Mouse (Mus musculus): Measurements from ENCODE around the gene Olfr194. TPM values are rescaled to one million over a fixed set of nuclear protein-coding genes. Genes with fewer than 3 reads are reported as not detected.
"Not testable (repeated sequence)": the region's sequence is repeated elsewhere in the genome, so short reads cannot be mapped to it uniquely, and the experiment has no call there.

The Olfr194 gene
- polyA plus RNA-seq, 1 experiment from 2014 or later: not detected

DNA sequence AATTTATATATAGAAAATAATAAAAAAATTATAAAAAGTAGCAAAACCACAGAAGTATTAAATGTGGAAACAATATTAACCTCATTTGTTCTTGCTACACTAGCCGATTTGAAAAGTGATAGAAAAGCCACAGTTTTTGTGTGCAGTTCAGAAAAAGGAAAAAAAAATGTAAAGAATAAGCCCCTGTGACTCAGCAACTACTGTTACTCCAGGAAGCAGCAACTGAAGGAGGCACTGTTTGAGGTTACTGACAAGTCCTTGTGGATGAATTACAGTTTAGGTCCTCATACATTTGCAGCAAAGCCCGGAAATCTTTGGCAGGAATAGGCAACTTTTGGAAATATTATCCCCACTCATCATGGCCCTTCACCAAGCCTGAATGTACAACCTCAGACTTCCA lies 15.6 kb downstream of the Olfr194 start:
- no peak overlapping the region for H3K4me3 ChIP-seq (ENCODE audit: low read depth, low read length)
- no peak overlapping the region for H3K9ac ChIP-seq (replicated peaks; ENCODE audit: low read depth)
- 77% methylated on average over 2 of the region's 2 CpGs for WGBS
- H3K36me3 ChIP-seq (ENCODE audit: insufficient read depth, low read length): no peaks in the 10 kb centered on the region
- H3K4me1 ChIP-seq (ENCODE audit: insufficient read depth, low read depth, low read length): no peaks in the 10 kb centered on the region
- H3K9me3 ChIP-seq (ENCODE audit: low read length): no peaks in the 10 kb centered on the region
- H3K27me3 ChIP-seq (replicated peaks; ENCODE audit: insufficient read depth, low read length): no peaks in the 10 kb centered on the region
- H3K4me2 ChIP-seq (replicated peaks; ENCODE audit: low read depth, low read length): no peak overlapping the region
- ATAC-seq: no peak
- H3K27ac ChIP-seq (ENCODE audit: low read length): no peak overlapping the region
- TF ChIP-seq EP300 (IDR thresholded peaks at IDR 0.05): no peak
- no peak for TF ChIP-seq CTCF (IDR thresholded peaks at IDR 0.05)
- DNase-seq (ENCODE audit: low spot score): no peak

DNA sequence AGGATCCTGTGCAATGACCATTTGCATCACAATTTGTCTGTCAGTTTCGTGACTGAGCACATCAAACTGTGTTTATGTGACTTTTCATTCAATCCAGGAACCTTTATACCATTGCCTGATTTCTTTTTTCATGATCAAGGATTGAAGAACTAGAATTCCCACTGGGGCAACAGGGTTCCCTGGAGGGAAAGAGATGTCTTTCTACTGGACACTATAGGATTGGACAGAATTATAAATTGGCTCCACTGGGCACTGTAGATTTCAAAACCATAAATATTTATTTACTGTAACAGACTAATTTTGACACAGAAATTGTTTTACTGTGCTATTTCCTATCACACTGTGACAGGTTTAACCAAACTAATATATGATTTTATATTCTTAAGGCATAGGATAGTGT lies 31.1 kb downstream of the Olfr194 start, which contains the start of gene Olfr191:
Gene Olfr191 (minus strand): TSS at position 101 of the 400 bp plus-strand sequence.
- not testable (repeated sequence) for H3K9me3 ChIP-seq (ENCODE audit: low read length); ATAC-seq; H3K27me3 ChIP-seq (replicated peaks; ENCODE audit: insufficient read depth, low read length); H3K4me3 ChIP-seq (ENCODE audit: low read depth, low read length); H3K9ac ChIP-seq (replicated peaks; ENCODE audit: low read depth); DNase-seq (ENCODE audit: low spot score); H3K4me2 ChIP-seq (replicated peaks; ENCODE audit: low read depth, low read length); H3K27ac ChIP-seq (ENCODE audit: low read length); H3K4me1 ChIP-seq (ENCODE audit: insufficient read depth, low read depth, low read length); H3K36me3 ChIP-seq (ENCODE audit: insufficient read depth, low read length)
- WGBS: 36% methylated on average over 1 of the region's 1 CpGs

DNA sequence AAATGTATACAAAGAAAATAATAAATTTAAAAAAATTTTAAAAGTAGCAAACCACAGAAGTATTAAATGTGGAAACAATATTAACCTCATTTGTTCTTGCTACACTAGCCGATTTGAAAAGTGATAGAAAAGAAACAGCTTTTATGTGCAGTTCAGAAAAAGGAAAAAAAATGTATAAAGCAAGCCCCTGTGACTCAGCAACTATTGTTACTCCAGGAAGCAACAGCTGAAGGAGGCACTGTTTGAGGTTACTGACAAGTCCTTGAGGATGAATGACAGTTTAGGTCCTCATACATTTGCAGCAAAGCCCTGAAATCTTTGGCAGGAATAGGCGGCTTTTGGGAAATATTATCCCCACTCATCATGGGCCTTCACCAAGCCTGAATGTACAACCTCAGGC lies 39.8 kb downstream of the Olfr194 start:
- H3K4me1 ChIP-seq (ENCODE audit: insufficient read depth, low read depth, low read length); H3K36me3 ChIP-seq (ENCODE audit: insufficient read depth, low read length); H3K4me2 ChIP-seq (replicated peaks; ENCODE audit: low read depth, low read length); H3K9ac ChIP-seq (replicated peaks; ENCODE audit: low read depth); H3K9me3 ChIP-seq (ENCODE audit: low read length); ATAC-seq; H3K27me3 ChIP-seq (replicated peaks; ENCODE audit: insufficient read depth, low read length); DNase-seq (ENCODE audit: low spot score); H3K4me3 ChIP-seq (ENCODE audit: low read depth, low read length); H3K27ac ChIP-seq (ENCODE audit: low read length): not testable (repeated sequence)
- 75% methylated on average over 2 of the region's 2 CpGs for WGBS

DNA sequence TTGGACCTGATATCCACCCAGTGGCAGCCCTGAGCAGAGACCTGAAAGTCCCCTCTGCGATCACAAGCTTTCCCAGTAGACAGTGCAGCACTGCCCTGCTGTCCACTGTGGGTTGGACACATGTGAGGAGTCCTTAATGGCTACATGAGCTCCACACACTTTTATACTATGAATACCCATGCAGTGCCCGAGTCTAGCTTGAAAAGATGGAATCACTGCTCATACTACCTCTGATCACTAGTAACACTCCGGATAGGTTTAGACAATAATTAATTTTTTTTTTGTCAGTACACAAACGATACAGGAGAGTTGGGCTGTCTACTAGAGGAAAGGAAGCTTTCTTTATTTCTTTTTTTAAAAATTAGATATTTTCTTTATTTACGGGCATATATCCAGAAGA lies 43.0 kb downstream of the Olfr194 start, which contains the start of gene Olfr190:
Gene Olfr190 (minus strand): TSS at position 101 of the 400 bp plus-strand sequence.
- Histone ChIP-seq H3K9ac (replicated peaks; ENCODE audit: low read depth) (no peak within 1 kb of the TSS), H3K27ac (ENCODE audit: low read length) (no peak within 1 kb of the TSS), H3K9me3 (ENCODE audit: low read length) (no peaks in the 10 kb centered on the region), H3K36me3 (ENCODE audit: insufficient read depth, low read length) (no peaks in the 10 kb centered on the region), H3K27me3 (replicated peaks; ENCODE audit: insufficient read depth, low read length) (no peaks in the 10 kb centered on the region), H3K4me1 (ENCODE audit: insufficient read depth, low read depth, low read length) (no peaks in the 10 kb centered on the region), H3K4me2 (replicated peaks; ENCODE audit: low read depth, low read length) (no peak within 1 kb of the TSS), H3K4me3 (ENCODE audit: low read depth, low read length) (no peak within 1 kb of the TSS)
- DNase-seq (ENCODE audit: low spot score): no peak
- WGBS: 86% methylated on average over 5 of the region's 5 CpGs
- ATAC-seq: no peak
- no peak for TF ChIP-seq EP300 (IDR thresholded peaks at IDR 0.05)
- no peak for TF ChIP-seq CTCF (IDR thresholded peaks at IDR 0.05)

DNA sequence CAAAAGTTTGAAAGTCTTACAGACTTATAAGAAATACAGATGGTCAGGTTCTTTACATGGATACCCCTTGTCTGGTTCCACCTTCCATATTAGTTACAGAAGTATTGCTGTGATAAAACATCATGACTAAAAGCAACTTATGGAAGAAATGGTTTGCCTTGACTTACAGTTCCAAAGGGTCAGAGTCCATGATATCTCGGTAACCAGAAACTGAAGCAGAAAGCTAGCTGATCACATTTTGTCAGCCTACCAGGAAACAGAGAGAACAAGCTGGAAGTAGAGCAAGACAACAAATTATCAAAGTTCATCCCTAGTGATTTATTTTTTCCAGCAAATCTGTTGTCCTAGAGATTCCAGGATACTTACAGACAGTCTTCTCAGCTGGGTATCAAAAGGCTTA lies 47.3 kb downstream of the Olfr194 start:
- ATAC-seq: no peak
- no peak for DNase-seq (ENCODE audit: low spot score)
- Histone ChIP-seq H3K27ac (ENCODE audit: low read length) (no peak overlapping the region), H3K4me2 (replicated peaks; ENCODE audit: low read depth, low read length) (no peak overlapping the region), H3K4me3 (ENCODE audit: low read depth, low read length) (no peak overlapping the region), H3K9me3 (ENCODE audit: low read length) (no peaks in the 10 kb centered on the region), H3K36me3 (ENCODE audit: insufficient read depth, low read length) (no peaks in the 10 kb centered on the region), H3K27me3 (replicated peaks; ENCODE audit: insufficient read depth, low read length) (no peaks in the 10 kb centered on the region), H3K4me1 (ENCODE audit: insufficient read depth, low read depth, low read length) (no peaks in the 10 kb centered on the region), H3K9ac (replicated peaks; ENCODE audit: low read depth) (no peak overlapping the region)
- WGBS: 76% methylated on average over 1 of the region's 1 CpGs
- no peak for TF ChIP-seq CTCF (IDR thresholded peaks at IDR 0.05)
- TF ChIP-seq EP300 (IDR thresholded peaks at IDR 0.05): no peak

DNA sequence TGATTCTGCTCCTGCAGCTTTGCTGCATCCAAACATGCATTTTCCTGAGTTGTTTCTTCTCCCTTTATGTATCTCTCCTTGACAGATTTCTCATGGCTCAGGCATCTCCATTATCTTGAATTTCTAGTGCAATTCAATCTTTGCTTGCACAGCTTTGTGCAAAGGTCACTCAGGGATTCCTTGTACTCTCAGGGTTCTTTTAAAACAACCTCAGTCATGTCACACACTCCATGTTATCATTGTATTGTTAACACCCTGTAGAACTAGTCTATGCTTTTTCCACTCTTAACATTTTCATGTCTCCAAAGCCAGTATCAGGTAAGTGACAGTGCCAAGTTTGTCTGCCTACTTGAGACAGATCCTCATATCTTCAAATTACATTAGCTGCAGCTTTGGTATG lies 49.1 kb downstream of the Olfr194 start:
- no peak for ATAC-seq
- H3K4me3 ChIP-seq (ENCODE audit: low read depth, low read length): no peak overlapping the region
- TF ChIP-seq CTCF (IDR thresholded peaks at IDR 0.05) (no peak), EP300 (IDR thresholded peaks at IDR 0.05) (no peak)
- H3K4me2 ChIP-seq (replicated peaks; ENCODE audit: low read depth, low read length): no peak overlapping the region
- no peaks in the 10 kb centered on the region for H3K4me1 ChIP-seq (ENCODE audit: insufficient read depth, low read depth, low read length)
- no peak overlapping the region for H3K27ac ChIP-seq (ENCODE audit: low read length)
- no peaks in the 10 kb centered on the region for H3K9me3 ChIP-seq (ENCODE audit: low read length)
- no peaks in the 10 kb centered on the region for H3K36me3 ChIP-seq (ENCODE audit: insufficient read depth, low read length)
- H3K27me3 ChIP-seq (replicated peaks; ENCODE audit: insufficient read depth, low read length): no peaks in the 10 kb centered on the region
- DNase-seq (ENCODE audit: low spot score): no peak
- H3K9ac ChIP-seq (replicated peaks; ENCODE audit: low read depth): no peak overlapping the region

Other genes starting within 250 kb of the Olfr194 start
- not detected in 2 replicates for gene Olfr177, start 246.3 kb downstream of the Olfr194 start, polyA plus RNA-seq (2015; fragmentation: Nextera tagmentation; extraction: Ambion mirVana)
- gene Olfr178, start 229.0 kb downstream of the Olfr194 start, polyA plus RNA-seq (2015; fragmentation: Nextera tagmentation; extraction: Ambion mirVana): not detected in 2 replicates
- gene Olfr181, start 192.3 kb downstream of the Olfr194 start, polyA plus RNA-seq (2015; fragmentation: Nextera tagmentation; extraction: Ambion mirVana): not detected in 2 replicates
- not detected in 2 replicates for gene Olfr180, start 191.7 kb downstream of the Olfr194 start, polyA plus RNA-seq (2015; fragmentation: Nextera tagmentation; extraction: Ambion mirVana)
- not detected in 2 replicates for gene Olfr183, start 125.7 kb downstream of the Olfr194 start, polyA plus RNA-seq (2015; fragmentation: Nextera tagmentation; extraction: Ambion mirVana)
- not detected in 2 replicates for gene Olfr186, start 90.8 kb downstream of the Olfr194 start, polyA plus RNA-seq (2015; fragmentation: Nextera tagmentation; extraction: Ambion mirVana)
- gene Olfr187, start 81.3 kb downstream of the Olfr194 start, polyA plus RNA-seq (2015; fragmentation: Nextera tagmentation; extraction: Ambion mirVana): not detected in 2 replicates
- not detected in 2 replicates for gene Olfr190, start 43.1 kb downstream of the Olfr194 start, polyA plus RNA-seq (2015; fragmentation: Nextera tagmentation; extraction: Ambion mirVana)
- gene Olfr191, start 31.2 kb downstream of the Olfr194 start, polyA plus RNA-seq (2015; fragmentation: Nextera tagmentation; extraction: Ambion mirVana): not detected in 2 replicates
- not detected in 2 replicates for gene Olfr193, start 9.2 kb downstream of the Olfr194 start, polyA plus RNA-seq (2015; fragmentation: Nextera tagmentation; extraction: Ambion mirVana)
- gene Olfr195, start 26.0 kb upstream of the Olfr194 start, polyA plus RNA-seq (2015; fragmentation: Nextera tagmentation; extraction: Ambion mirVana): not detected in 2 replicates
- not detected in 2 replicates for gene Olfr196, start 49.4 kb upstream of the Olfr194 start, polyA plus RNA-seq (2015; fragmentation: Nextera tagmentation; extraction: Ambion mirVana)
- not detected in 2 replicates for gene Olfr198, start 82.5 kb upstream of the Olfr194 start, polyA plus RNA-seq (2015; fragmentation: Nextera tagmentation; extraction: Ambion mirVana)
- not detected in 2 replicates for gene Olfr199, start 98.7 kb upstream of the Olfr194 start, polyA plus RNA-seq (2015; fragmentation: Nextera tagmentation; extraction: Ambion mirVana)
- gene Olfr201, start 151.6 kb upstream of the Olfr194 start, polyA plus RNA-seq (2015; fragmentation: Nextera tagmentation; extraction: Ambion mirVana): not detected in 2 replicates
- not detected in 2 replicates for gene Olfr202, start 165.7 kb upstream of the Olfr194 start, polyA plus RNA-seq (2015; fragmentation: Nextera tagmentation; extraction: Ambion mirVana)
- gene Olfr203, start 177.8 kb upstream of the Olfr194 start, polyA plus RNA-seq (2015; fragmentation: Nextera tagmentation; extraction: Ambion mirVana): not detected in 2 replicates
- not detected in 2 replicates for gene Olfr204, start 197.2 kb upstream of the Olfr194 start, polyA plus RNA-seq (2015; fragmentation: Nextera tagmentation; extraction: Ambion mirVana)
- not detected in 2 replicates for gene Olfr205, start 210.1 kb upstream of the Olfr194 start, polyA plus RNA-seq (2015; fragmentation: Nextera tagmentation; extraction: Ambion mirVana)
- gene Olfr206, start 228.2 kb upstream of the Olfr194 start, polyA plus RNA-seq (2015; fragmentation: Nextera tagmentation; extraction: Ambion mirVana): not detected in 2 replicates
- gene Olfr209, start 242.9 kb upstream of the Olfr194 start, polyA plus RNA-seq (2015; fragmentation: Nextera tagmentation; extraction: Ambion mirVana): not detected in 2 replicates